Comparison of ENCODE assay signal across 12 mouse cellular contexts in genomic region chr10:11515144-11515543, GRCm38 (mm10).
DNase-seq lines count a peak whose midpoint lies in the region; ATAC-seq and TF ChIP-seq lines count a peak whose summit lies in the region.
"Had no signal": no experiment of that assay in that cellular context is flagged by ENCODE, and none has a peak within 500 bp of the region (broad histone marks: within the 10 kb centered on the region; RNA-seq: fewer than 3 reads in every experiment).

No protein-coding gene starts in this region.

- no peaks in the 10 kb centered on the region for H3K9me3 ChIP-seq in forebrain, embryonic 16.5 days (ENCODE audit: control insufficient read depth, low read length)
- no peaks in the 10 kb centered on the region for H3K9me3 ChIP-seq in stomach, postnatal 0 days (ENCODE audit: control insufficient read depth, low read length)
- H3K9me3 ChIP-seq: embryonic facial prominence, embryonic 12.5 days; limb, embryonic 15.5 days had no signal

- no peak overlapping the region for H3K4me2 ChIP-seq in forebrain, embryonic 16.5 days (ENCODE audit: low read length)
- no peak overlapping the region for H3K4me2 ChIP-seq in stomach, postnatal 0 days (replicated peaks; ENCODE audit: low read depth)
- H3K4me2 ChIP-seq: embryonic facial prominence, embryonic 12.5 days; limb, embryonic 15.5 days had no signal

- no peak for TF ChIP-seq CTCF in cerebellum, adult 2 months (IDR thresholded peaks at IDR 0.05; ENCODE audit: borderline replicate concordance, insufficient read depth, low read depth, low read length)
- TF ChIP-seq CTCF in stomach, postnatal 0 days (IDR thresholded peaks at IDR 0.05; ENCODE audit: low read depth) = no peak

- no peak overlapping the region for H3K9ac ChIP-seq in forebrain, embryonic 16.5 days (replicated peaks; ENCODE audit: low read depth, low read length)
- H3K9ac ChIP-seq in stomach, postnatal 0 days (ENCODE audit: low read length) = no peak overlapping the region
- H3K9ac ChIP-seq: embryonic facial prominence, embryonic 12.5 days; limb, embryonic 15.5 days had no signal

- no peak for TF ChIP-seq POLR2A in cerebellum, adult 2 months (IDR thresholded peaks at IDR 0.05; ENCODE audit: borderline replicate concordance, insufficient read depth, low read length)

- H3K4me1 ChIP-seq in cerebellum, adult 2 months (ENCODE audit: control insufficient read depth, insufficient read depth, low read length) = no peaks in the 10 kb centered on the region
- 0 out of 2 replicates have a peak, but pooled peaks cover 5% of the 10 kb centered on the region for H3K4me1 ChIP-seq in forebrain, embryonic 16.5 days (replicated peaks; ENCODE audit: control insufficient read depth, insufficient read depth, low read length)
- H3K4me1 ChIP-seq in stomach, postnatal 0 days (replicated peaks; ENCODE audit: control insufficient read depth, insufficient read depth) = no peaks in the 10 kb centered on the region
- H3K4me1 ChIP-seq: embryonic facial prominence, embryonic 12.5 days; limb, embryonic 15.5 days had no signal

- H3K27ac ChIP-seq in cerebellum, adult 2 months (ENCODE audit: insufficient read depth, low read length) = no peak overlapping the region
- H3K27ac ChIP-seq in forebrain, embryonic 16.5 days (ENCODE audit: low read length) = no peak overlapping the region
- H3K27ac ChIP-seq in stomach, postnatal 0 days (replicated peaks) = no peak overlapping the region
- H3K27ac ChIP-seq: embryonic facial prominence, embryonic 12.5 days; limb, embryonic 15.5 days had no signal

- no peaks in the 10 kb centered on the region for H3K36me3 ChIP-seq in forebrain, embryonic 16.5 days (ENCODE audit: control insufficient read depth, insufficient read depth)
- H3K36me3 ChIP-seq in stomach, postnatal 0 days (ENCODE audit: control insufficient read depth, insufficient read depth, low read length) = no peaks in the 10 kb centered on the region
- H3K36me3 ChIP-seq: embryonic facial prominence, embryonic 12.5 days; limb, embryonic 15.5 days had no signal

- no peak for TF ChIP-seq EP300 in stomach, postnatal 0 days (optimal IDR thresholded peaks at IDR 0.05)

- 9% methylated on average over 7 of the region's 7 CpGs for WGBS in cerebellum, adult 2 months
- 44% methylated on average over 7 of the region's 7 CpGs for WGBS in forebrain, embryonic 16.5 days
- WGBS in stomach, postnatal 0 days = 21% methylated on average over 7 of the region's 7 CpGs

- peak; percentile 18 to 42 for DNase-seq in cerebellum, adult 2 months
- no peak for DNase-seq in cerebellum, adult 11 months
- DNase-seq in kidney, adult 9 months = peak; percentile 0
- DNase-seq in kidney, postnatal 36 days = no peak
- DNase-seq in lung, postnatal 4 days = peak; percentile 25 to 26
- DNase-seq in gastrocnemius, postnatal 4 days (ENCODE audit: low spot score in 2 of 2) = no peak
- DNase-seq in stomach, postnatal 0 days (ENCODE audit: low spot score) = no peak
- DNase-seq: adrenal gland, postnatal 25 days; gastrocnemius, postnatal 36 days had no signal

- H3K27me3 ChIP-seq in cerebellum, adult 2 months (ENCODE audit: control insufficient read depth, insufficient read depth, low read length) = no peaks in the 10 kb centered on the region
- no peaks in the 10 kb centered on the region for H3K27me3 ChIP-seq in forebrain, embryonic 16.5 days (replicated peaks; ENCODE audit: control insufficient read depth, insufficient read depth, low read length)
- H3K27me3 ChIP-seq in stomach, postnatal 0 days (ENCODE audit: control insufficient read depth, insufficient read depth, low read length) = no peaks in the 10 kb centered on the region
- H3K27me3 ChIP-seq: embryonic facial prominence, embryonic 12.5 days; limb, embryonic 15.5 days had no signal

- ATAC-seq in forebrain, embryonic 16.5 days = peak; percentile 84
- ATAC-seq in stomach, postnatal 0 days (ENCODE audit: low FRiP score, low TSS enrichment) = no peak

- no peak overlapping the region for H3K4me3 ChIP-seq in cerebellum, adult 2 months (replicated peaks; ENCODE audit: insufficient read depth, low read depth, low read length)
- H3K4me3 ChIP-seq in forebrain, embryonic 16.5 days (replicated peaks; ENCODE audit: low read length) = no peak overlapping the region
- no peak overlapping the region for H3K4me3 ChIP-seq in stomach, postnatal 0 days (ENCODE audit: low read depth, low read length)
- H3K4me3 ChIP-seq: embryonic facial prominence, embryonic 12.5 days; limb, embryonic 15.5 days had no signal

Comparison
In these comparisons a context has a peak if more than half of its experiments do, and no peak if none do; other contexts are left out.
1. DNase-seq: peak in cerebellum, adult 2 months (2 of 2), kidney, adult 9 months (single experiment) and lung, postnatal 4 days (2 of 2); none in cerebellum, adult 11 months (single experiment), kidney, postnatal 36 days (0 of 2), gastrocnemius, postnatal 4 days (0 of 2) and stomach, postnatal 0 days (single experiment).